Mouse (Mus musculus): ENCODE results near the gene Ccdc127.

DNA sequence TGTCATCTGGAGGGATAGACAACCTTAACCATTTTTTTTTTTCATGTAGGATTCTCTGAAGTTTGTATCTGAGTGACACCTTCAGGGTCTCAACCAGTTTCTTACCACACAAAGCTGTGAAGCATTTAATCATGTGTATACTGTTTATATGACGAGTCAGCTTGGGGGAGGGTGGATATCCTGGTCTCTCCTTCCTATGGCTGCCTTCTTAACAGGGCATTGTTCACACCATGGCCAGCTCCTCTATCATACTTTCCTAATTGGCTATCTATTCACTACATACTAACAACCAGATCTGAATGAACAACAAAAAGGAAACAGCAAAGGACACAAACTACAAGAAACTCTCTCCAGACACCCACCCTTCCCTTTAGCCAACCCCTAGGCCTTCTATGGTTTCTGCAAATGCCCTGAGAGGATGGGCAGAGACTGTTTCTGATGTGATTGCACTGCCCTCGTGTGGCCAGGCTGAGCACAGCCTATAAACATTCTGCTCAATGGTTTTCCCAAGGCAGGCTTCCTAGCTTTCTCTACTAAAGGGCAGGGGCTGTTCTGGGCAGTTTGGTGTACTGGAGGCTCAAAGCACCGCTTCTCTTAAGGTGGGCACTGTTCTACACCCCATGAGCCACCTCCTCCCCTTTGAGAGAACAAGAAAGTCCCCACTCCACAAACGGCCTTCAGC is 49.0 kb upstream of the Ccdc127 start:
- TF ChIP-seq CTCF (IDR thresholded peaks at IDR 0.05; ENCODE audit: low read depth) (peak; percentile 95), EP300 (optimal IDR thresholded peaks at IDR 0.05) (no peak)

All from stomach, postnatal 0 days (tissue).